Mouse (Mus musculus): Measurements from ENCODE around the gene Zfp354b. TPM values are rescaled to one million over a fixed set of nuclear protein-coding genes. Genes with fewer than 3 reads are reported as not detected.

The Zfp354b gene
- polyA plus RNA-seq, 1 experiment = not detected

- Histone ChIP-seq H3K27ac (ENCODE audit: insufficient read depth, low read depth, low read length) (no peak overlapping the region), H3K4me1 (ENCODE audit: control insufficient read depth, insufficient read depth, low read length) (no peaks in the 10 kb centered on the region), H3K4me3 (ENCODE audit: insufficient read depth, low read depth, low read length) (no peak overlapping the region)
- 79% methylated on average over 8 of the region's 8 CpGs for WGBS
- TF ChIP-seq POLR2A (IDR thresholded peaks at IDR 0.05; ENCODE audit: insufficient read depth, low read depth, low read length) (no peak), CTCF (IDR thresholded peaks at IDR 0.05; ENCODE audit: insufficient read depth, low read depth, low read length) (no peak)
Measured at GRCm38 (mm10) chr11:50938435-50938834, 7.0 kb upstream of the Zfp354b start.

GRCm38 (mm10) chr11:50932040-50932439 is 607 bp upstream of the Zfp354b start:
- H3K4me3 ChIP-seq (ENCODE audit: insufficient read depth, low read depth, low read length) = no peak overlapping the region

GRCm38 (mm10) chr11:50931021-50931420 is 412 bp downstream of the Zfp354b start:
- under 1% methylated on average over 16 of the region's 16 CpGs for WGBS
- Histone ChIP-seq H3K4me1 (ENCODE audit: control insufficient read depth, insufficient read depth, low read length) (peaks cover 7% of the 10 kb centered on the region; the same call in 1 of the 2 replicates), H3K27ac (ENCODE audit: insufficient read depth, low read depth, low read length) (peak overlapping the region; percentile 81), H3K4me3 (ENCODE audit: insufficient read depth, low read depth, low read length) (peak overlapping the region; percentile 77)
- TF ChIP-seq CTCF (IDR thresholded peaks at IDR 0.05; ENCODE audit: insufficient read depth, low read depth, low read length) = no peak
- no peak for TF ChIP-seq POLR2A (IDR thresholded peaks at IDR 0.05; ENCODE audit: insufficient read depth, low read depth, low read length)

More at GRCm38 (mm10) chr11:50932040-50932439, 607 bp upstream of the Zfp354b start:
- TF ChIP-seq CTCF (IDR thresholded peaks at IDR 0.05; ENCODE audit: insufficient read depth, low read depth, low read length) (no peak), POLR2A (IDR thresholded peaks at IDR 0.05; ENCODE audit: insufficient read depth, low read depth, low read length) (no peak)
- no peak overlapping the region for H3K27ac ChIP-seq (ENCODE audit: insufficient read depth, low read depth, low read length)
- peaks cover 7% of the 10 kb centered on the region; the same call in 1 of the 2 replicates for H3K4me1 ChIP-seq (ENCODE audit: control insufficient read depth, insufficient read depth, low read length)
- WGBS = 67% methylated on average over 1 of the region's 1 CpGs

- H3K27ac ChIP-seq (ENCODE audit: insufficient read depth, low read depth, low read length) = no peak overlapping the region; the same call in 1 of the 2 replicates
- H3K4me3 ChIP-seq (ENCODE audit: insufficient read depth, low read depth, low read length) = peak overlapping the region; percentile 77
- TF ChIP-seq CTCF (IDR thresholded peaks at IDR 0.05; ENCODE audit: insufficient read depth, low read depth, low read length) (no peak), POLR2A (IDR thresholded peaks at IDR 0.05; ENCODE audit: insufficient read depth, low read depth, low read length) (no peak)
- WGBS = 27% methylated on average over 14 of the region's 14 CpGs
- H3K4me1 ChIP-seq (ENCODE audit: control insufficient read depth, insufficient read depth, low read length) = peaks cover 7% of the 10 kb centered on the region; the same call in 1 of the 2 replicates
Measured at GRCm38 (mm10) chr11:50930469-50931014, 891 bp downstream of the Zfp354b start.

GRCm38 (mm10) chr11:50915671-50916320 is 15.6 kb downstream of the Zfp354b start, which contains the start of gene Zfp2:
TSS of gene Zfp2 (minus strand) at chr11:50916165.
- TF ChIP-seq POLR2A (IDR thresholded peaks at IDR 0.05; ENCODE audit: insufficient read depth, low read depth, low read length) (peak; percentile 52; the same call in 1 of the 2 replicates), CTCF (IDR thresholded peaks at IDR 0.05; ENCODE audit: insufficient read depth, low read depth, low read length) (peak; percentile 45; the same call in 1 of the 2 replicates)
- Histone ChIP-seq H3K4me3 (ENCODE audit: insufficient read depth, low read depth, low read length) (peak within 1 kb of the TSS; percentile 78), H3K27ac (ENCODE audit: insufficient read depth, low read depth, low read length) (no peak within 1 kb of the TSS), H3K4me1 (ENCODE audit: control insufficient read depth, insufficient read depth, low read length) (peaks cover 9% of the 10 kb centered on the region)
- under 1% methylated on average over 47 of the region's 47 CpGs for WGBS

GRCm38 (mm10) chr11:50914461-50914860 is 17.0 kb downstream of the Zfp354b start:
- Histone ChIP-seq H3K4me3 (ENCODE audit: insufficient read depth, low read depth, low read length) (no peak overlapping the region), H3K27ac (ENCODE audit: insufficient read depth, low read depth, low read length) (no peak overlapping the region), H3K4me1 (ENCODE audit: control insufficient read depth, insufficient read depth, low read length) (peaks cover 9% of the 10 kb centered on the region)
- TF ChIP-seq CTCF (IDR thresholded peaks at IDR 0.05; ENCODE audit: insufficient read depth, low read depth, low read length) = no peak
- no peak for TF ChIP-seq POLR2A (IDR thresholded peaks at IDR 0.05; ENCODE audit: insufficient read depth, low read depth, low read length)
- WGBS = 72% methylated on average over 3 of the region's 3 CpGs

GRCm38 (mm10) chr11:50913301-50913700 is 18.1 kb downstream of the Zfp354b start:
- WGBS = 88% methylated on average over 1 of the region's 1 CpGs
- Histone ChIP-seq H3K4me1 (ENCODE audit: control insufficient read depth, insufficient read depth, low read length) (peaks cover 12% of the 10 kb centered on the region), H3K4me3 (ENCODE audit: insufficient read depth, low read depth, low read length) (no peak overlapping the region), H3K27ac (ENCODE audit: insufficient read depth, low read depth, low read length) (no peak overlapping the region)
- TF ChIP-seq POLR2A (IDR thresholded peaks at IDR 0.05; ENCODE audit: insufficient read depth, low read depth, low read length) (no peak), CTCF (IDR thresholded peaks at IDR 0.05; ENCODE audit: insufficient read depth, low read depth, low read length) (no peak)

- TF ChIP-seq POLR2A (IDR thresholded peaks at IDR 0.05; ENCODE audit: insufficient read depth, low read depth, low read length) (no peak), CTCF (IDR thresholded peaks at IDR 0.05; ENCODE audit: insufficient read depth, low read depth, low read length) (no peak)
- 47% methylated on average over 5 of the region's 5 CpGs for WGBS
Measured at GRCm38 (mm10) chr11:50908136-50908535, 23.3 kb downstream of the Zfp354b start.

GRCm38 (mm10) chr11:50897359-50897758 is 34.1 kb downstream of the Zfp354b start:
- Histone ChIP-seq H3K27ac (ENCODE audit: insufficient read depth, low read depth, low read length) (no peak overlapping the region), H3K4me1 (ENCODE audit: control insufficient read depth, insufficient read depth, low read length) (no peaks in the 10 kb centered on the region), H3K4me3 (ENCODE audit: insufficient read depth, low read depth, low read length) (no peak overlapping the region)
- 79% methylated on average over 1 of the region's 1 CpGs for WGBS
- no peak for TF ChIP-seq CTCF (IDR thresholded peaks at IDR 0.05; ENCODE audit: insufficient read depth, low read depth, low read length)
- no peak for TF ChIP-seq POLR2A (IDR thresholded peaks at IDR 0.05; ENCODE audit: insufficient read depth, low read depth, low read length)

More at GRCm38 (mm10) chr11:50908136-50908535, 23.3 kb downstream of the Zfp354b start:
- Histone ChIP-seq H3K4me1 (ENCODE audit: control insufficient read depth, insufficient read depth, low read length) (peaks cover 4% of the 10 kb centered on the region), H3K27ac (ENCODE audit: insufficient read depth, low read depth, low read length) (no peak overlapping the region), H3K4me3 (ENCODE audit: insufficient read depth, low read depth, low read length) (no peak overlapping the region)

All from olfactory bulb, adult 2 months (tissue).